Mouse (Mus musculus) embryonic fibroblast, embryonic 13.5 days (primary cell): ENCODE measurements around the gene Gm14214.

Experiments used
- CTCF ChIP-seq: IDR thresholded peaks from 2 replicates; pipeline ENCODE4 v1.5.1; 2011; ENCODE audit warnings: mild to moderate bottlenecking, control low read depth, low read length, moderate library complexity, borderline replicate concordance; ENCODE audit not compliant: insufficient read depth
- POLR2A ChIP-seq: IDR thresholded peaks from 2 replicates; pipeline ENCODE4 v1.6.1; 2011; ENCODE audit warnings: low read depth, mild to moderate bottlenecking, control low read depth, low read length, moderate library complexity

GRCm38 (mm10) chr2:154786187-154786586 lies 16.4 kb upstream of the Gm14214 start:
- TF ChIP-seq CTCF (no peak), POLR2A (no peak)
